Mouse (Mus musculus) erythroblast, embryonic 14.5 days (primary cell): ENCODE data around the gene Tbl1x.

ENCODE experiments used
- GATA1 ChIP-seq: IDR thresholded peaks from 2 replicates; pipeline ENCODE4 v1.6.1; 2012; ENCODE audit warnings: low read length, inconsistent platforms, mixed read lengths
- TAL1 ChIP-seq: IDR thresholded peaks from 3 replicates; pipeline ENCODE4 v1.6.1; 2012; ENCODE audit warnings: low read length, inconsistent platforms, mixed read lengths

DNA sequence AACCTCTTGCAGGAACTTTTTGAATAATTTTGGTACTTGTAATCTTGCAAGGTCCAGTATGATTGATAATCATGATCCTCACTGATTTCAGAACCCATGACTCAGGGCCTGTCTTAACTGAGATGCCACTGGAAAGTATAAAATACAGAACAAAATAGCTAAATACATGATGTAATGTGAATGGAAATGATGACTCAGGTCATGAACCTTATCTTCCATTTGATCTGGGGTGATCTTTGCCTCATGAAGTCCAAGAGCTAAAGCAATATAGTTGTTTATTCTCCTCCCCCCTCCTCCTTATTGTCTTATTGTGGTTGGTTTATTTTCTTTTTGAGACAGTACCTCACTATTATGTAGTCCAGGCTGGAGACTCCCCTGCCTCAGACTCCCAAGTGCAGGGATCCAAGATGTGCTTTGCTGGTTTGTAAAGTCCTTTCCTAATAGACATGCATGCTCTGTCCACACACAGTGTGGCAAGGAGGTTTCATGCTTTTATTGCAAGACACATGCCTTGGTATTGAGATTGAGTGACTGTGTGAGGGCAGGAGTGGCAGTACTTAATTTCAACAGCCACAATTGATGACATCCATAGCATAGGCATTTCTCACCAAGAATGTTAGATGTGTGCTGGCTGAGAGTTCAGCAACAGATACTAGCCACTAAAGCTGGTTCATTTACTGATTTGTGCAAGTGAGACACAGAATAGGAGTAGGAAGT lies 34.7 kb downstream of the Tbl1x start:
- TF ChIP-seq GATA1 (no peak), TAL1 (no peak)
